Mouse (Mus musculus) urinary bladder, adult 18-20 months (tissue): Measurements from ENCODE around the gene Ackr3.

Experiments used
- DNase-seq, 2 experiments: peaks; one replicate each; pipeline ENCODE4 v3.0.0; 2022; ENCODE audit warnings: low spot score in 2 of 2, mixed read lengths in 2 of 2

Gene Ackr3

GRCm38 (mm10) chr1:90204821-90205220 lies 1.0 kb downstream of the Ackr3 start:
- DNase-seq, result no peak

DNA sequence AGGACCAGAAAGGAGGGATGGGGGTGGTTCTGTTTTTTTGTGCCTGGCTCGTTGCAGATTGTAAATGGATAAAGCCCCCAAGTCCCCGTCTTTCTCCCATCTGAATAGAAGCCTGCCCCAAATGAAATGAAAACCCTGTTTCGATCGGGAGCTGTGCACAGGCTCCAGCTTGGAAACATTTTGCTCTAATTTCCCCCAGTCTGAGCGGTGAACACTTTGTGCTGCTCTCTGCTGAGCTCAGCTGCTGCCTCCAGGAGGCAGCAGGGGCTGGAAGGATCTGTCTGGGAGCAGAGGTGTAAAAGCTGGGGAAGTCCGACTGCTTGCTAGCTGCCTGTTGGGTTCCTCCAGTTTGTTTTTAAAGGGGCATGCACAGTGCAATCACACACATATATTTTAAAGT lies 1.4 kb downstream of the Ackr3 start:
- DNase-seq, result peak in 1 of 2 experiments; percentile 50

DNA sequence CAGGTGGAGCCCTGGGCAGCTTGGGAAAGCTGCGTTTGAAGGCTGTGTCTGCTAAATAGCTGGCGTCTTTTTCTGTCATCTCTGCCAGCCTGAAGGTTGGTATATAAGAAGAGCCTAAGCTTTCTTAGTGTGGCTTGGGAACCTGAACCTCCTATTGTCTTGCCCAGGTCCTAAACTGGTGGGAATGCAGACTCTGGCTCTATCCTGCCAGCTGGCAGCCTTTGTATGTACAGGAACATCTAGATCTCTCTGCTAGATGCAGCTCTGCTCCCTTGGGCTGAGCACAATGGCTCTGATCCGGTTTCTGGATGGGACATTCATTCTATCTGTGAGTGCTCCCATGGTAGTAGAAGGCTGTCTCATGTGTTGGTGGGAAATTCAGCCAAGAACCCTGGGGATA lies 2.9 kb downstream of the Ackr3 start:
- DNase-seq, result no peak

DNA sequence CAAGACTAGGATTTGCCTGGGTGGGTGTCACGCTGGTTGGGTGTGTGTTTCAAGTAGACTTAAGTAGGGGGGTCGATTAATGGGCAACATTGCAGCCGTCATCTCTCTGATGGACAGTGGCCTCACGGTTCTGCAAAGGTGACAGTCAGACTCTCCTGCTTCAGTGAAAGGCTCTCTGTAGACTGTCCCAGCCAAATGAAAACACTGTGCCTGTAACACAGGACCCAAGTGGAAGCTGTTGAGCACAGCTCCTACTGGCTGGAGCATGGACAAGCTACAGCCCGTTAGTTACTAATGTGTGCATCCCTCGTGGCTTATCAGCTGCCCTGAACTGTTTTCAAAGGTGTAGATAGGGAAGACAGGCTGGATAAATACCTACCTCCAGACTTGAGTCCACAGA lies 3.5 kb downstream of the Ackr3 start:
- no peak for DNase-seq

- DNase-seq, result no peak
Measured at GRCm38 (mm10) chr1:90207739-90208502, 4.1 kb downstream of the Ackr3 start.

GRCm38 (mm10) chr1:90208503-90208860 lies 4.7 kb downstream of the Ackr3 start:
- DNase-seq, result no peak

DNA sequence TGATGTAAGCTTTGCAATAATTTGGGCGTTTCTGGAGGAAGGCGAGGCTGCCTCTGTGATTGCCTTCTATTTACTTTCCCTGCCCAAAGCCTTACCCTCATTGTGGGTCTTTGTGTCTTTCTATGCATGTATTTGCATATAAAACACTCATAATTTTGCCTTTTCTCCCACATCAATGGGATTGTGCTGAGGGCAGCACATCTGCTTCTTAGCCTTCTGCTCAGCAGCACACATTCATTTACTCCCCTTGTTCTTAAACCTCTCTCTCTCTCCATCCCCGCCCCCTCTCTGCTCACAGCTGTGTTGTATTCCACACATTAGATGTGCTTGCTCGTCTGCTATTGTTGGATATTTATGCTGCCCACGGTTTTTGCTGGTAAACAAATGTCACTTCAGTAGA lies 5.3 kb downstream of the Ackr3 start:
- DNase-seq, result no peak

DNA sequence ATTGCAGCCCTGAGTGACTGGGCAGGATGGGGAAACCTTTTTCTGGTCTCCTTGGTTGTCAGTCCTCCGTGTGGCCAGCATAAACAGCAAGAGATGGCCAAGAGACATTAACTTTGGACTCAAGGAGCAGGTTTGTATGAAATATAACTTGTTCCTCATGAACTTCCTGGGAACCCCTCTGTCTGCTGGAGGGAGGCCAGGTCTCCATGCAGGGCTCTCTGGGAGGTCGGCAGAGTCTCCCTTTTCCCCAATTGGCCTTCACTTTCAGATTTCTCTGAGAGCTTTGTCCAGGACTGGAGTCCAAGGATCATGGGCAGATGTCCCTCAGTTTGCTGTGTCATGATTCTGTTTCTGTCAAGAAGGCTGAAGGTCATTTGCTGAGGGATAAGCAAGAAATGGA lies 6.0 kb downstream of the Ackr3 start:
- no peak for DNase-seq

DNA sequence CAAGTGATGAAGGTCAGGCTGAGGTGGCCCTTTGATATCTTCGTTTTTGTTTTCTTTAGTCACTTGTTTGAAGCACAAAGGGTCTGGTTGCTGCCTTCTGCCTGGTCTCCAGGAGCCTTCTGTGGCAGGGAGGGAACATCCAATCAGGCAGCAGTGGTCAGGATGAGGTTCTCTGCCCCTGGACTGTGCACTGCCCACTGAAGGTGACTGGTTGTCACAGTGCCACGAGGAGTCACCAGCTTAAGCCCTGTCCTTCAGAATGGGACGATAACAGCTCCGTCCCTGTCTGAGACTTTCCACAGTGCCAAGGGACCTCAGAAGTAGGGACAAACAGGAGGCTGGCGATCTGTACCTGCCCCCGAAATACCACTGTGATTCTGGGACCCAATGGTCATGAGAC lies 6.6 kb downstream of the Ackr3 start:
- no peak for DNase-seq

- DNase-seq, result no peak
Measured at GRCm38 (mm10) chr1:90210761-90211160, 7.0 kb downstream of the Ackr3 start.

- no peak for DNase-seq
Measured at GRCm38 (mm10) chr1:90212376-90212775, 8.6 kb downstream of the Ackr3 start.

DNA sequence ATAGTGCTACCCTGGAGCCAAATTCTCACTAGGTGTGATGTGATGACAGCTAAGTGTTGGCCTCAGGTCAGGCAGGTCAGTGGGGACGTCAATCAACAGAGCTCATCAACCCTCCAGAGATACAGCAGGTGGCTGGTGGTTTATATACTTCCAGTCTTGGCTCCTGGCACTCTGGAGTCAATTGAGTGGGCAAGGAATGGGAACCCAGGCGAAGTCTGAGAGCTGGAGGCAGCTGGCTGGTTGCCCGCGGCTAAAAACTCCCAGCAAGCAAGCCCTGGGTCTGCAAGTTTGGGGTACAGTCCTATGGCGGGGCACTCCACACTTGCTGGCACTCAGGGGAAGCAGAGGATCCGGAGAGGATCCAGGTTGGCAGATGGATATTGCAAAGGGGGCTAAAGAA lies 9.1 kb downstream of the Ackr3 start:
- no peak for DNase-seq

DNA sequence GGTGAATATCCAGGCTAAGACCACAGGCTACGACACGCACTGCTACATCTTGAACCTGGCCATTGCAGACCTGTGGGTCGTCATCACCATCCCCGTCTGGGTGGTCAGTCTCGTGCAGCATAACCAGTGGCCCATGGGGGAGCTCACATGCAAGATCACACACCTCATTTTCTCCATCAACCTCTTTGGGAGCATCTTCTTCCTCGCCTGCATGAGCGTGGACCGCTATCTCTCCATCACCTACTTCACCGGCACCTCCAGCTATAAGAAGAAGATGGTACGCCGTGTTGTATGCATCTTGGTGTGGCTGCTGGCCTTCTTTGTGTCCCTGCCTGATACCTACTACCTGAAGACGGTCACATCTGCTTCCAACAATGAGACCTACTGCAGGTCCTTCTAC lies 10.2 kb downstream of the Ackr3 start:
- DNase-seq, result no peak

GRCm38 (mm10) chr1:90214926-90215325 lies 11.1 kb downstream of the Ackr3 start:
- DNase-seq, result no peak

DNA sequence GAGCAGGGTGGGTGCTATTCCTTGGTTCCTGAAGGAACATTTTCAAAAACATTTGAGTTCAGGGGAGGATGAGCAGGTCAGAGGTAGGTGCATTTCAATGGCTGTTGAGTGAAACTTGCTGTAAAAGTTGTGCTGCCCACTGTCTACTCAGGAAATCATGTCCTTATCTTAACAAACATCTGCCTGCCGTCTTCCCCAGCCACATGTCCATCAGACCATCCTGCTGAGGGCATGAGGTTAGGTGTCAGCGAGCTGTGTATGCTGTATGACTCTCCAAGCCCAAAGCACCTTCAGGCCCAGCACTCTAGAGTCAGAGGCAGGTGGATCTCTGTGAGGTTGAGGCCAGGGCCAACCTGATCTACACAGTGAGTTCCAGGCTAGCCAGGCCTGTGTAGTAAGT lies 12.1 kb downstream of the Ackr3 start:
- no peak for DNase-seq

GRCm38 (mm10) chr1:90216395-90216794 lies 12.6 kb downstream of the Ackr3 start:
- DNase-seq, result no peak

- DNase-seq, result no peak
Measured at GRCm38 (mm10) chr1:90220280-90220679, 16.5 kb downstream of the Ackr3 start.

DNA sequence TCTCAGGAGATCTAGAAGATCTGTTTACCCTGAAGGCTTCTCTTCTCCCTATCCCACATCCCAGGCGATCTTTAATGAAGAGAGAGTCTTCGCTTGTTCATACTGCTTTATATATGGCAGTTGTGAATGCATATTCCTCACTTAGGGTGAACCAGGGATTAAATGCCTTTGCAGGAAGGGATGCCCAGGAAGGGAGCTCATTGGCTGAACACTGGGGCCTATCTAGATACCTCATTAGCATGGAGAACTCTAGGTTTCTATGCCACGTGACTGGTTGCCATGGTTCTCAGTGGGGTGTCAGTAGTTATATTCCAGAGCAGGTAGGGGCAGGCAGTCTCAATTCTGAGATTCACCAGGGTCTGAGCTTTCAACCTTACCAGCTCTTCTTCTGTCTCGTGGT lies 17.1 kb downstream of the Ackr3 start:
- DNase-seq, result no peak

DNA sequence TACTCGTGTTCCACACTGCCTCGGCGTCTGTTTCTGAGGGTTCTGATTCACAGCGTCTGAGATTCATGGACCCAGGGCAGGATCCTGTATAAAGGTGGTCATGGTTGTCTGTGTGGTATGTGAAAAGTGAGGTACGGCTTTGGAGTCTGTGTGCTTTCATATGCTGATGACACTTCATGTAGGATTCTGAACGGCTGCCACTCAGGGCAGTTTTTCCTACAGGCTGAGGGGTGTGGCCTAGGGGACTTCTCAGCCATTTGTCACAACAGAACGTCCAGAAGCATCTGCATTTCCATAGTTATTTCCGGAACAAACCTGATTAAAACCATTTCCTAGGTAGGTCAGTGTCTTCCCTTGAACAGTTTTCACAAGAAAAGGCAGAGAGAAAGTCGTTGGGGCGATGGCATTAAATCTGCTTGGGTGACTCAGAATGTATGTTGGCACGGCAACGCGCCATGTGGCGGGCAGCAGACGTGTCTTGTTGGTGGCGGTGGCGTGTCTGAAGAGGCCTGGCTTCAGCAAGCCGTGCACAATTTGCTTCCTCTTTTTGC lies 18.1 kb downstream of the Ackr3 start:
- DNase-seq, result no peak

GRCm38 (mm10) chr1:90222427-90222901 lies 18.7 kb downstream of the Ackr3 start:
- DNase-seq, result no peak

GRCm38 (mm10) chr1:90223006-90223405 lies 19.2 kb downstream of the Ackr3 start:
- no peak for DNase-seq

DNA sequence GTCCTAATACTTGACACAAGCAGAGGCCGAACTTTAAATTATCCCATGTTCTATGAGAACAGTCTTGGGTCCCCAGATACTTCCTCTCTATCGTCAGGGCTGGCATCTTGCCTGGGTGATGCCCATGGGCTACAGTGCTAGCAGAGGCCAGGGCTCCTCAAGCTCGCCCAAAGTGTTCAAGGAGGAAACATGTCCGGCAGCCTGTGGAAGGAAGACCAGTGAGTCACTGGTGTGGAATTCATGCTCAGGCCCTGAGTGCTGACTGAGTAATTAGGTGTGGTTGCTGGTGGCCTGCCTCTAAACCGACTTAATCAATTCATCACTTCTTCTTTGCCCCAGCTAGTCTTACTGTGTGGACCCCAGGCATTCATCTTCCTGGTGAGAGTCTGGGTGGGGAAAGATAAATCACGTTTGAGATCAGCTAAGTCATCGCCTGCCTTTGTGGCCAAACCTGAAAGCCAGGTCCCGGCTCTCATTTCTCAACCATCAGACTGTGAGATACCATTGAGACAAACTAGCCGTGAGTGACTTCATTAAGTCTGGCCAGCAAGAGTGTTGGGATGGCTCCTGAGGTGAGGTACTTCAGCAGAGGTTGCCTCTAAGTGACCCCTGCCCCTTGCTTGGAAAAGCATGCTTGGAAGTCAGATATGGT lies 21.9 kb downstream of the Ackr3 start:
- peak in 1 of 2 experiments; percentile 67 for DNase-seq

DNA sequence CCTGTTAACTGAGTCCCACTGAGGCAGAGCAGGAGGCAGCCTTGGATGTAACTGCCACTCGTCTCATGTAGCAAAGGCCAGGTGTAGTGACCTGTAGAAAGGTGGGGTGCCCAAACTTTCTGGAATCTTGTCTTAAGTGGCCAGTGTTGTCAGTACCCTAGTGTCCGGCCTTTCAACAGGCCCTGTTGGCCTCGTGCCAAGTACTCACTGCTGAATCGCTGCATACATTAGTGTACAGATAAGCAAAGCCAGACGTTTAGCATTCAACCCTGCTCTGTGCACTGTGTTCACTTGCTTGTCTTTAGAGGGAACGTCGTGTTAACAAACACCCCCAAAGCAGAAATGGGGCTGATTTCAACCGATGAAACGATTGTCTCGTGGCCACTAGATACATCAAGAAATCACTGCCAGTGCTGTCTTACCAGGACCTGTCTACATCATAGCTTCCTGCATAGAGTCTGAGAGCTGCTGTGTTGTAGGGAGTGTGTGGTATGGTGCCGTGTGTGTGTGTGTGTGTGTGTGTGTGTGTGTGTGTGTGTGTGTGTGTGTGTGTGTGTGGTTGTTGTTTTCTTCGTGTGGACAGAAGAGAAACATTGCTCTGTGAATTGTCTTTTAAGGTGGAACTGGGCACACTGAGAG lies 24.0 kb downstream of the Ackr3 start:
- no peak for DNase-seq
